ENCODE assay signal across 16 mouse cellular contexts in the genomic region with DNA sequence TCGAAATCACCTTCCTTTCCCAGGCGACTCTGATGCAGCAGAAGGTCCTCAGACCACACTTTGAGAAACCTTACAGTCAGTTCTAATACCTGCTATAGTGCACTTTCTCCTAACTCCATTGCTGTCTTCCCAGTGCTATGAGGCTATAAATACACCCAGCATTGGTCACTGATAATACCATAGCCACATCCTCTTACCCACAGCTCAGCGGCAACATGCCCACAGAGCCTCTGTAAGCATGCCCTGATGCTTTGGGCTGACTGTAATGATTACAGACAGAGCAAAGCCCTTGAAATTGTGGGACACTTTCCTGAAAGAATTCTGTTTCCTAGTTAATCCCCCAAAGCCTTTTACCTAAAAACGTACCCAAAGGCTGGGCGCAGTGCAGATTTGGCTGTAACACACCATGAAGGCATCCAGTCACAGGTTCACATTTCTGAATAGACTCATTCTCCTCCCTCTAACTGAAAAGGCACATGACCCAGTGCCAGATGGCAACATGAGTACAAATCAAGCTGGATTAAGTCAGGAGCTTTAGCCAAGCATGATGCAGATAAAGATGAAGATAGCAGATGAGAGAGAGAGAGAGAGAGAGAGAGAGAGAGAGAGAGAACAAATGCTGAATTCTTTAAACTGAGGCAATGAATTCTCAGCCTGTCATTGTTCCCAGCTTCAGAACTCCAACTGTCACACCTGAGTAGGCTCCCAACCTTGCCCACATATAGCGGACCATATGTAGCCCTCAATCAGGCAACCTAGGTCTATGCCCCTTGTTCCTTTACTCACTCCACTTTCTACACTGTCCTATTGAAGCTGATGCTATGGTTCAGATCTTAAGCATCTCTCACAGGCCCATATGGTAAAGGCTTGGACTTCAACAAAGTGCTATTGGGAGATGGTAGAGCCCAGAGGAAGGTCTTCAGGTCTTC. TPM values are rescaled to one million over a fixed set of nuclear protein-coding genes. Genes with fewer than 3 reads are reported as not detected.
DNase-seq lines count a peak whose midpoint lies in the region; ATAC-seq and TF ChIP-seq lines count a peak whose summit lies in the region.
"Had no signal": no experiment of that assay in that cellular context is flagged by ENCODE, and none has a peak within 500 bp of the region (broad histone marks: within the 10 kb centered on the region; RNA-seq: fewer than 3 reads in every experiment).

No protein-coding gene starts in this region.

- no peak for TF ChIP-seq EP300 in heart, postnatal 0 days (IDR thresholded peaks at IDR 0.05; ENCODE audit: low read depth)
- TF ChIP-seq EP300 in heart, adult 2 months (IDR thresholded peaks at IDR 0.05; ENCODE audit: insufficient read depth, low read depth, low read length), result no peak

- H3K36me3 ChIP-seq in heart, postnatal 0 days (replicated peaks; ENCODE audit: control insufficient read depth, insufficient read depth, low read length), result no peaks in the 10 kb centered on the region
- H3K36me3 ChIP-seq in heart, adult 2 months (ENCODE audit: control insufficient read depth, insufficient read depth, low read length), result no peaks in the 10 kb centered on the region
- no peaks in the 10 kb centered on the region for H3K36me3 ChIP-seq in midbrain, embryonic 12.5 days
- H3K36me3 ChIP-seq in midbrain, embryonic 10.5 days, result no peaks in the 10 kb centered on the region
- H3K36me3 ChIP-seq: heart, embryonic 15.5 days had no signal

- no peaks in the 10 kb centered on the region for H3K79me2 ChIP-seq in heart, adult 2 months (replicated peaks; ENCODE audit: control insufficient read depth, insufficient read depth, low read length)

- H3K27ac ChIP-seq in heart, postnatal 0 days (ENCODE audit: low read depth), result no peak overlapping the region
- no peak overlapping the region for H3K27ac ChIP-seq in heart, adult 2 months
- H3K27ac ChIP-seq in midbrain, embryonic 12.5 days (replicated peaks), result no peak overlapping the region
- no peak overlapping the region for H3K27ac ChIP-seq in midbrain, embryonic 10.5 days (replicated peaks)
- H3K27ac ChIP-seq: forebrain, embryonic 13.5 days; heart, embryonic 15.5 days had no signal

- ATAC-seq in heart, postnatal 0 days (ENCODE audit: insufficient read depth, low read depth), result no peak
- peak; percentile 76; the same call in 1 of the 2 replicates for ATAC-seq in midbrain, embryonic 12.5 days (ENCODE audit: low FRiP score, low read depth)
- peak; percentile 96 for ATAC-seq in common myeloid progenitor, adult 5-6 weeks (replicated peaks; ENCODE audit: low read depth, poor library complexity, severe bottlenecking)
- ATAC-seq: activated CD4-positive, CD25-positive, alpha-beta regulatory T cell, adult 4 months; forebrain, embryonic 13.5 days; intestine, postnatal 0 days had no signal

- peaks cover 9% of the 10 kb centered on the region for H3K4me1 ChIP-seq in heart, postnatal 0 days (ENCODE audit: control insufficient read depth, insufficient read depth)
- no peaks in the 10 kb centered on the region for H3K4me1 ChIP-seq in heart, adult 2 months (ENCODE audit: control insufficient read depth, insufficient read depth, low read length)
- H3K4me1 ChIP-seq in midbrain, embryonic 12.5 days, result peaks cover 11% of the 10 kb centered on the region; the same call in 1 of the 2 replicates
- peaks cover 28% of the 10 kb centered on the region for H3K4me1 ChIP-seq in midbrain, embryonic 10.5 days
- H3K4me1 ChIP-seq: forebrain, embryonic 13.5 days had no signal

- no peak for TF ChIP-seq POLR2A in heart, adult 2 months (IDR thresholded peaks at IDR 0.05; ENCODE audit: insufficient read depth, low read depth, low read length)

- H3K4me2 ChIP-seq in heart, postnatal 0 days (ENCODE audit: low read depth, low read length), result no peak overlapping the region
- H3K4me2 ChIP-seq in midbrain, embryonic 12.5 days (replicated peaks), result no peak overlapping the region
- H3K4me2 ChIP-seq: forebrain, embryonic 13.5 days; heart, embryonic 15.5 days; liver, embryonic 11.5 days had no signal

- intact Hi-C loops in heart, adult 2 months (cut with DNase I), result no loop called here
- intact Hi-C loops in gastrocnemius, postnatal 14 days (cut with DNase I; ENCODE audit: low total_unique reads), result no loop called here

- DNase-seq in heart, postnatal 0 days (ENCODE audit: low spot score), result peak; percentile 19
- DNase-seq in heart, adult 2 months, result no peak
- DNase-seq in midbrain, embryonic 10.5 days (ENCODE audit: low spot score), result no peak
- peak; percentile 62 for DNase-seq in retina, postnatal 7 days (ENCODE audit: low read depth, low spot score)
- DNase-seq in spleen, postnatal 14 days (ENCODE audit: low spot score in 2 of 2), result no peak
- no peak for DNase-seq in gastrocnemius, postnatal 14 days
- DNase-seq: gastrocnemius, postnatal 25 days; kidney, postnatal 36 days had no signal

- H3K27me3 ChIP-seq in heart, postnatal 0 days (ENCODE audit: control insufficient read depth, insufficient read depth, low read length), result no peaks in the 10 kb centered on the region
- H3K27me3 ChIP-seq in heart, adult 2 months (ENCODE audit: control insufficient read depth, insufficient read depth, low read length), result no peaks in the 10 kb centered on the region
- peaks cover 24% of the 10 kb centered on the region for H3K27me3 ChIP-seq in midbrain, embryonic 12.5 days
- peaks cover 11% of the 10 kb centered on the region; the same call in 1 of the 2 replicates for H3K27me3 ChIP-seq in midbrain, embryonic 10.5 days (ENCODE audit: low read depth, poor library complexity, severe bottlenecking)
- H3K27me3 ChIP-seq: forebrain, embryonic 13.5 days; heart, embryonic 15.5 days had no signal

- H3K9ac ChIP-seq in heart, postnatal 0 days (replicated peaks; ENCODE audit: low read depth, low read length), result no peak overlapping the region
- no peak overlapping the region for H3K9ac ChIP-seq in heart, adult 2 months (ENCODE audit: low read depth, low read length)
- no peak overlapping the region for H3K9ac ChIP-seq in midbrain, embryonic 12.5 days (replicated peaks)
- H3K9ac ChIP-seq: forebrain, embryonic 13.5 days; heart, embryonic 15.5 days had no signal

- no peak overlapping the region for H3K4me3 ChIP-seq in heart, postnatal 0 days (ENCODE audit: low read depth, low read length)
- no peak overlapping the region for H3K4me3 ChIP-seq in heart, adult 2 months
- no peak overlapping the region for H3K4me3 ChIP-seq in midbrain, embryonic 12.5 days
- no peak overlapping the region for H3K4me3 ChIP-seq in midbrain, embryonic 10.5 days
- H3K4me3 ChIP-seq: forebrain, embryonic 13.5 days; heart, embryonic 15.5 days had no signal

- 70% methylated on average over 6 of the region's 6 CpGs for WGBS in heart, postnatal 0 days
- WGBS in heart, adult 2 months, result 76% methylated on average over 6 of the region's 6 CpGs
- 73% methylated on average over 6 of the region's 6 CpGs for WGBS in midbrain, embryonic 12.5 days
- WGBS in midbrain, embryonic 10.5 days, result 76% methylated on average over 6 of the region's 6 CpGs

- no peak for TF ChIP-seq CTCF in heart, postnatal 0 days (IDR thresholded peaks at IDR 0.05; ENCODE audit: low read depth)
- TF ChIP-seq CTCF in heart, adult 2 months (IDR thresholded peaks at IDR 0.05), result no peak

- H3K9me3 ChIP-seq in heart, postnatal 0 days (replicated peaks; ENCODE audit: control insufficient read depth, low read length), result no peaks in the 10 kb centered on the region
- H3K9me3 ChIP-seq in midbrain, embryonic 12.5 days, result no peaks in the 10 kb centered on the region
- no peaks in the 10 kb centered on the region for H3K9me3 ChIP-seq in midbrain, embryonic 10.5 days (replicated peaks)
- H3K9me3 ChIP-seq: forebrain, embryonic 13.5 days; heart, embryonic 15.5 days had no signal

RNA-seq across cellular contexts. Expression of gene Pde1c, which starts 44.7 kb away (rescaled TPM):
- total RNA-seq in heart, postnatal 0 days (2014; rRNA removed; ENCODE audit: low replicate concordance), result 54.4 and 83.2 TPM in 2 replicates
- polyA plus RNA-seq in heart, postnatal 0 days (2015; fragmentation: Nextera tagmentation; extraction: Ambion mirVana), result 23.1 and 26.8 TPM in 2 replicates
- 10 to 100 TPM; 64.9 to 85.7 TPM for total RNA-seq in heart, adult 2 months (2021)
- 9.7 and 22.7 TPM in 2 replicates for polyA plus RNA-seq in heart, adult 2 months (2012; rRNA removed)
- 7.0 and 7.4 TPM in 2 replicates for polyA plus RNA-seq in midbrain, embryonic 12.5 days (2016; fragmentation: Nextera tagmentation; extraction: Ambion mirVana)
- 3.4 and 5.3 TPM in 2 replicates for polyA plus RNA-seq in midbrain, embryonic 10.5 days (2016; fragmentation: Nextera tagmentation; extraction: Ambion mirVana)
- total RNA-seq in common myeloid progenitor, adult 5-6 weeks (2017), result 0.49 and 1.5 TPM in 2 replicates
- 1 to 10 TPM in 1 of 2 experiments, under 1 TPM in 1; 0.91 to 1.0 TPM for total RNA-seq in gastrocnemius, postnatal 14 days (2021)
- total RNA-seq: MEL had no signal

Comparison
In these comparisons a context has a peak if more than half of its experiments do, and no peak if none do; other contexts are left out.
1. DNase-seq: peak in heart, postnatal 0 days (single experiment) and retina, postnatal 7 days (single experiment); none in heart, adult 2 months (0 of 2), midbrain, embryonic 10.5 days (single experiment), spleen, postnatal 14 days (0 of 2) and gastrocnemius, postnatal 14 days (single experiment).
2. RNA of gene Pde1c, which starts 44.7 kb away (total RNA-seq): 64.9 to 85.7 TPM in heart, adult 2 months and 54.4 to 83.2 TPM in heart, postnatal 0 days; 0.49 to 1.5 TPM in common myeloid progenitor, adult 5-6 weeks and 0.91 to 1.0 TPM in gastrocnemius, postnatal 14 days; every median in the first group is over 10 times any median in the second.